Mouse (Mus musculus) liver, postnatal 0 days (tissue): ENCODE results near the gene Hspb3. TPM values are rescaled to one million over a fixed set of nuclear protein-coding genes. Genes with fewer than 3 reads are reported as not detected.
A peak's percentile ranks its signal among the peaks of the same experiment; 100 is the strongest.

Source experiments
- ATAC-seq: fragments of 200-750 bp; cut with Nextera tagmentation; 2 replicates; pipeline ENCODE4 v1.8.0; 2017; ENCODE audit warnings: mild to moderate bottlenecking, moderate library complexity
- DNase-seq: peaks from one replicate; pipeline ENCODE4 v3.0.0-alpha.2; 2016
- H3K27ac ChIP-seq: fragments of 300-500 bp; sonication (generic); 2 replicates; pipeline ENCODE4 v1.5.1; 2014; ENCODE audit warnings: antibody characterized with exemption, moderate library complexity, mild to moderate bottlenecking, low read depth
- H3K27me3 ChIP-seq: fragments of 300-500 bp; sonication (generic); 2 replicates; pipeline ENCODE4 v1.6.1; 2014; ENCODE audit warnings: low read length, control low read depth, mixed read lengths; ENCODE audit not compliant: insufficient read depth
- H3K36me3 ChIP-seq: fragments of 300-500 bp; sonication (generic); replicated peaks from 2 replicates; pipeline ENCODE4 v1.6.1; 2014; ENCODE audit warnings: mild to moderate bottlenecking, control low read depth, low read length, moderate library complexity, mixed read lengths; ENCODE audit not compliant: insufficient read depth
- H3K4me1 ChIP-seq: fragments of 300-500 bp; sonication (generic); 2 replicates; pipeline ENCODE4 v1.6.1; 2014; ENCODE audit warnings: antibody characterized with exemption, mild to moderate bottlenecking, control low read depth; ENCODE audit not compliant: insufficient read depth
- H3K4me2 ChIP-seq: fragments of 300-500 bp; sonication (generic); 2 replicates; pipeline ENCODE4 v1.6.1; 2014; ENCODE audit warnings: low read depth, mild to moderate bottlenecking, low read length, moderate library complexity, mixed read lengths
- H3K4me3 ChIP-seq: fragments of 300-500 bp; sonication (generic); 2 replicates; pipeline ENCODE4 v1.5.1; 2014; ENCODE audit warnings: low read depth, low read length
- H3K9ac ChIP-seq: fragments of 300-500 bp; sonication (generic); replicated peaks from 2 replicates; pipeline ENCODE4 v1.6.1; 2014; ENCODE audit warnings: mild to moderate bottlenecking, moderate library complexity
- H3K9me3 ChIP-seq: fragments of 300-500 bp; sonication (generic); 2 replicates; pipeline ENCODE4 v1.6.1; 2016; ENCODE audit warnings: mild to moderate bottlenecking, control low read depth, low read length, mixed read lengths
- CTCF ChIP-seq: sonication (generic); IDR thresholded peaks from 2 replicates; pipeline ENCODE4 v1.5.1; 2016; ENCODE audit warnings: antibody characterized with exemption, low read depth
- EP300 ChIP-seq: IDR thresholded peaks from 2 replicates; pipeline ENCODE4 v1.6.1; 2016; ENCODE audit warnings: antibody characterized with exemption, low read depth, mild to moderate bottlenecking
- WGBS: fragments of 180-500 bp; shearing (Covaris S2); extraction: QIAGEN DNeasy Blood & Tissue Kit; methylation state at CpG from one replicate; pipeline ENCODE4 v1.1.7; 2014; ENCODE audit not compliant: insufficient replicate concordance; 5-methylcytosine and 5-hydroxymethylcytosine counted together
- polyA plus RNA-seq: library from polyadenylated mRNA; unstranded; fragments of >200 nt; fragmentation: Nextera tagmentation; extraction: Ambion mirVana; gene quantifications from 2 replicates; pipeline ENCODE4 v1.2.1, GENCODE M21; 2015

The Hspb3 gene
- polyA plus RNA-seq, 1 experiment from 2014 or later, result not detected

- ATAC-seq (no peak), DNase-seq (no peak)
- H3K27ac ChIP-seq, result no peak overlapping the region
- H3K27me3 ChIP-seq, result no peaks in the 10 kb centered on the region
- H3K9ac ChIP-seq, result no peak overlapping the region
- H3K4me3 ChIP-seq, result no peak overlapping the region
- H3K4me1 ChIP-seq, result no peaks in the 10 kb centered on the region
- WGBS, result 83% methylated on average over 4 of the region's 4 CpGs
- no peaks in the 10 kb centered on the region for H3K36me3 ChIP-seq
- TF ChIP-seq EP300 (no peak), CTCF (no peak)
- no peaks in the 10 kb centered on the region for H3K9me3 ChIP-seq
- no peak overlapping the region for H3K4me2 ChIP-seq
Measured at GRCm38 (mm10) chr13:113655511-113655910, 8.0 kb downstream of the Hspb3 start.

- no peaks in the 10 kb centered on the region for H3K27me3 ChIP-seq
- peak; percentile 34 for TF ChIP-seq CTCF
- TF ChIP-seq EP300, result no peak
- no peak overlapping the region for H3K9ac ChIP-seq
- ATAC-seq (no peak), DNase-seq (no peak)
- WGBS, result 82% methylated on average over 11 of the region's 11 CpGs
- no peak overlapping the region for H3K27ac ChIP-seq
- no peak overlapping the region for H3K4me3 ChIP-seq
- no peak overlapping the region for H3K4me2 ChIP-seq
- no peaks in the 10 kb centered on the region for H3K36me3 ChIP-seq
- H3K4me1 ChIP-seq, result 0 out of 2 replicates have a peak, but pooled peaks cover under 1% of the 10 kb centered on the region
- H3K9me3 ChIP-seq, result no peaks in the 10 kb centered on the region
Measured at GRCm38 (mm10) chr13:113640944-113641597, 22.4 kb downstream of the Hspb3 start.

GRCm38 (mm10) chr13:113638914-113639313 is 24.6 kb downstream of the Hspb3 start:
- no peaks in the 10 kb centered on the region for H3K36me3 ChIP-seq
- H3K4me3 ChIP-seq, result no peak overlapping the region
- no peak overlapping the region for H3K9ac ChIP-seq
- 18% methylated on average over 7 of the region's 7 CpGs for WGBS
- TF ChIP-seq CTCF (peak; percentile 60), EP300 (no peak)
- no peak overlapping the region for H3K27ac ChIP-seq
- DNase-seq (no peak), ATAC-seq (no peak)
- H3K9me3 ChIP-seq, result no peaks in the 10 kb centered on the region
- no peaks in the 10 kb centered on the region for H3K27me3 ChIP-seq
- H3K4me1 ChIP-seq, result 0 out of 2 replicates have a peak, but pooled peaks cover 8% of the 10 kb centered on the region
- H3K4me2 ChIP-seq, result no peak overlapping the region

- TF ChIP-seq CTCF (no peak), EP300 (no peak)
- Histone ChIP-seq H3K27ac (peak overlapping the region; percentile 16; the same call in 1 of the 2 replicates), H3K4me1 (0 out of 2 replicates have a peak, but pooled peaks cover 8% of the 10 kb centered on the region), H3K9me3 (no peaks in the 10 kb centered on the region), H3K9ac (no peak overlapping the region), H3K27me3 (no peaks in the 10 kb centered on the region), H3K4me3 (peak overlapping the region; percentile 15; the same call in 1 of the 2 replicates), H3K4me2 (peak overlapping the region; percentile 49), H3K36me3 (no peaks in the 10 kb centered on the region)
- DNase-seq (peak; percentile 35), ATAC-seq (peak; percentile 36; the same call in 1 of the 2 replicates)
- 31% methylated on average over 17 of the region's 17 CpGs for WGBS
Measured at GRCm38 (mm10) chr13:113635799-113636222, 27.7 kb downstream of the Hspb3 start.

GRCm38 (mm10) chr13:113634732-113635481 is 28.6 kb downstream of the Hspb3 start:
- Histone ChIP-seq H3K4me2 (no peak overlapping the region), H3K27me3 (no peaks in the 10 kb centered on the region), H3K4me3 (no peak overlapping the region), H3K9me3 (no peaks in the 10 kb centered on the region), H3K36me3 (no peaks in the 10 kb centered on the region), H3K9ac (no peak overlapping the region), H3K27ac (no peak overlapping the region), H3K4me1 (0 out of 2 replicates have a peak, but pooled peaks cover 8% of the 10 kb centered on the region)
- DNase-seq (no peak), ATAC-seq (no peak)
- WGBS, result 64% methylated on average over 15 of the region's 15 CpGs
- no peak for TF ChIP-seq CTCF
- no peak for TF ChIP-seq EP300

DNA sequence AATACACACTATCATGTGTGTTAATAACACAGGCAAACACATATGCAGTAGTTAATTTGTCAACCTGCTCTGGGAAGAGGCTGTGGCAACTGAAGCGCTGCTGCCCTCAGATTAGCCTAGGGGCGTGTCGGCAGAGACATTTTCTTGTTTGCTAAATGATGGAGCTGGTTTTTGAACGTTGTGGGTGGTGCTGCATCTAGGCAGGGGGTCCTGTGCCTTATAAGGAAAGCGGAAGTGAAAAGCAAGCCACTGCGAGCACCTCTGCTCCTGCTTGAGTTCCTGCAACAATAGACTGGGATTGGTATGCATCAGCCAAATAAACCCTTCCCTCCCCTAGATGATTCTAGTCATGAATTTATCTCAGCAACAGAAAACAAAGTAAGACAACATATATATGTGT is 31.0 kb downstream of the Hspb3 start:
- Histone ChIP-seq H3K4me3 (no peak overlapping the region), H3K9ac (no peak overlapping the region), H3K4me2 (no peak overlapping the region), H3K4me1 (0 out of 2 replicates have a peak, but pooled peaks cover 8% of the 10 kb centered on the region), H3K27ac (no peak overlapping the region), H3K9me3 (no peaks in the 10 kb centered on the region), H3K36me3 (no peaks in the 10 kb centered on the region), H3K27me3 (no peaks in the 10 kb centered on the region)
- 46% methylated on average over 6 of the region's 6 CpGs for WGBS
- DNase-seq, result no peak
- TF ChIP-seq EP300 (no peak), CTCF (no peak)
- no peak for ATAC-seq
